Mouse (Mus musculus) right cerebral cortex, adult 2 months (tissue): ENCODE measurements around the gene Gm20888.
"Not testable (repeated sequence)": the region's sequence is repeated elsewhere in the genome, so short reads cannot be mapped to it uniquely, and the experiment has no call there.

Experiments used
- DNase-seq, 2 experiments: peaks; one replicate each; pipeline ENCODE4 v3.0.0; 2021 to 2022; ENCODE audit warnings: low spot score in 2 of 2

Gm20888 gene

DNA sequence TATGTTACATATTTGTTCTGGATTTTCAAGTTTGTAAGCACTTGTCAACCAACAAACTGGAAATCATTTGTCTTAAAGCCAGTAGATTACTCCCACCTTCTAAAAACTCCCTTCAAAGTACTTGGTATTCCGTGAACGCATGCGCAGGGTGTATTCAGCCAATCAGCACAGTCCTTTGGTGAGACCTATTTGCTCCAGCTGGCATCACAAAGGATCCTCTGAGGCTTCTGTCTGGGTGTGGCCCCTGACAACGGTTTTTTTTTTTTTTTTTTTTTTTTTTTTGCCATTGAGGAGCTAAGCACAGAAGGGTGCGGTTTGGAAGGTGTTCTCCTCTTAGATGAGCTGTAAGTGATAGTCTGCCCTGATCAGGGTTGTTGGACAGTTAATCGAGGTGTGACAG, at the start of gene Gm20888:
Gm20888 (plus strand) TSS at position 301 of the 400 bp plus-strand sequence.
- DNase-seq = not testable (repeated sequence)
